Mouse (Mus musculus): ENCODE data around the gene Vps36.

Vps36 gene

GRCm38 (mm10) chr8:22209012-22209411 lies 16.4 kb downstream of the Vps36 start:
- DNase-seq (ENCODE audit: low read depth, low spot score): no peak

GRCm38 (mm10) chr8:22214826-22215225 lies 22.2 kb downstream of the Vps36 start:
- DNase-seq (ENCODE audit: low read depth, low spot score): no peak

GRCm38 (mm10) chr8:22226361-22226760 lies 33.8 kb downstream of the Vps36 start:
- no peak for DNase-seq (ENCODE audit: low read depth, low spot score)

GRCm38 (mm10) chr8:22227061-22227877 lies 34.7 kb downstream of the Vps36 start, which contains the start of gene Thsd1:
Gene Thsd1 (plus strand): TSS chr8:22227313.
- no peak for DNase-seq (ENCODE audit: low read depth, low spot score)

GRCm38 (mm10) chr8:22228621-22229020 lies 36.0 kb downstream of the Vps36 start:
- DNase-seq (ENCODE audit: low read depth, low spot score): no peak

GRCm38 (mm10) chr8:22242986-22243385 lies 50.4 kb downstream of the Vps36 start:
- DNase-seq (ENCODE audit: low read depth, low spot score): no peak

GRCm38 (mm10) chr8:22245663-22246062 lies 53.1 kb downstream of the Vps36 start:
- no peak for DNase-seq (ENCODE audit: low read depth, low spot score)

GRCm38 (mm10) chr8:22247956-22248355 lies 55.3 kb downstream of the Vps36 start:
- DNase-seq (ENCODE audit: low read depth, low spot score): no peak

- no peak for DNase-seq (ENCODE audit: low read depth, low spot score)
Observed at GRCm38 (mm10) chr8:22249080-22249479, 56.5 kb downstream of the Vps36 start.

GRCm38 (mm10) chr8:22258946-22259450 lies 66.4 kb downstream of the Vps36 start:
- no peak for DNase-seq (ENCODE audit: low read depth, low spot score)

GRCm38 (mm10) chr8:22259531-22259930 lies 66.9 kb downstream of the Vps36 start:
- no peak for DNase-seq (ENCODE audit: low read depth, low spot score)

- no peak for DNase-seq (ENCODE audit: low read depth, low spot score)
Observed at GRCm38 (mm10) chr8:22260091-22260722, 67.6 kb downstream of the Vps36 start.

GRCm38 (mm10) chr8:22262267-22262666 lies 69.7 kb downstream of the Vps36 start:
- DNase-seq (ENCODE audit: low read depth, low spot score): no peak

- no peak for DNase-seq (ENCODE audit: low read depth, low spot score)
Observed at GRCm38 (mm10) chr8:22264292-22264691, 71.7 kb downstream of the Vps36 start.

- DNase-seq (ENCODE audit: low read depth, low spot score): no peak
Observed at GRCm38 (mm10) chr8:22264787-22265186, 72.2 kb downstream of the Vps36 start.

GRCm38 (mm10) chr8:22265194-22265593 lies 72.6 kb downstream of the Vps36 start:
- DNase-seq (ENCODE audit: low read depth, low spot score): no peak

- no peak for DNase-seq (ENCODE audit: low read depth, low spot score)
Observed at GRCm38 (mm10) chr8:22266809-22267208, 74.2 kb downstream of the Vps36 start.
